Mouse (Mus musculus) left cerebral cortex, adult 18-20 months (tissue): ENCODE measurements around the gene Lbh. TPM values are rescaled to one million over a fixed set of nuclear protein-coding genes. Genes with fewer than 3 reads are reported as not detected.

Experiments
- DNase-seq, 2 experiments: peaks; one replicate each; pipeline ENCODE4 v3.0.0; 2021 to 2022; ENCODE audit warnings: low spot score in 2 of 2, mixed read lengths in 1 of 2
- total RNA-seq, 2 experiments: library from RNA; stranded (reverse); gene quantifications; 2 replicates each; pipeline ENCODE4 v1.2.3; 2021

Lbh gene
- total RNA-seq, 2 experiments from 2014 or later, result 37.2 to 38.9 TPM

DNA sequence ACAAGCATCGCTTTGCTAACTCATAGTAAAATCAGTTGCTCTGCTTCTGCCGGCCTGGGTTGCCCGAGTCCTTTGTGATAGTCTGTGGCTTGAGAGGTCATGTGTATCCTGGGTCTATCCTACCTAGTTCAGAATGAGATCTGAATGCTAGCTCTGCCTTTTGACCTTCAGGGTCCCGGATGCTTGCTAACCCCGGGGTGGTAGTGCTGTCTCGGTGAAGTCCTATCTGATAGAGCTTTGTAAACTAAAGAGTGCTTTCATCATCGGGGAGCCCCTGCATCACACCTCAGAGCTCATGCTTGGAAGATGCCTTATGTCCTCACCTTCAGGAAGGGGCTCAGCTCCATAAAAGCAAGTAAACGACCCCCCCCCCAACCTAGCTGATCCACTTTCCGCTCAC is 19.1 kb downstream of the Lbh start:
- DNase-seq, result no peak

- no peak for DNase-seq
These were observed 20.1 kb downstream of the Lbh start for GRCm38 (mm10) chr17:72938026-72938795.

DNA sequence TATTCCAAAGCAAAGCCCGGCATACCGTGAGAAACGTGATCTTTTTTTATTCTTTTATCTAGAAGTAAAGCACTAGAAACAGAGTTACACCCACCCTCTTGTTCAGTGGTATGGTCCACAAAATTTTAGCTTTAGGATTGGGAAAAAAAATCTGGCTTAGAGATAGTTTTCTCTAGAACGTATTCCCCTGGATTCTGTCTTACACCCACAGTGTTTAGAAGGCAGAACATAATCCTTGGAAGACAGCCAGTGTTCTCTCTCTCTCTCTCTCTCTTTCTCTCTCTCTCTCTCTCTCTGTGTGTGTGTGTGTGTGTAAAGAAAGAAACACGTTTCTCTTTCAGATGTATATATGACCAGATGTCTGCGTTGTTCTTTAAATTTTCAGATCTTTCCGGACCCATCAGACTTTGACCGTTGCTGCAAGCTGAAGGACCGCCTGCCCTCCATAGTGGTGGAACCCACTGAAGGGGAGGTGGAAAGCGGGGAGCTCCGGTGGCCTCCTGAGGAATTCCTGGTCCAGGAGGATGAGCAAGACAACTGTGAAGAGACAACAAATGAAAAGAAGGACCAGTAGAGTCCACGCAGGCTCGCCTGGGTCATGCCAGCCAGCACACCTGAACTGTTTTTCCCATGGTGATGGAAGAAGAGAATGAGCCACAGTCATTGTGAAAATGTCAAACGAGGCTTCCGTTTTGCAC is 20.9 kb downstream of the Lbh start:
- no peak for DNase-seq

- DNase-seq, result no peak
These were observed 21.4 kb downstream of the Lbh start for GRCm38 (mm10) chr17:72939569-72939899.

DNA sequence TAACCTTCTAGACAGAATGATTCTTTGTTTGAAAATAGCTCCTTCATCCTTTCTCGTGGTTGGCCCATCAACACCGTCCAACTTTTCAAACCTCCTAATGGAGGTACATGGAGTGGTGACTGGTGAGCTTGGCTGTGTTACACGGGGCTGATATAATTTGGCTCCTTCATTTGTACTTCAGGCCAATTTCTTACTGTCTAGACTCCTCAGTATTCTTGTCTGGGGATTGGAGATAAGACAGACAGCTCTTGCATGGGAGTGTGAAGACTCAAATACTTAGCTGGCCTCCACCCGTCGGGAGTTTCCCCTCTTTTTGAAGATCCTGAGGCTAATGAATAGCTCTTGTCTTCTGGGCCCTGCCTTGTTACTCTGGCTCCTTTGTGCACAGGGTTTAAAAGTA is 26.3 kb downstream of the Lbh start:
- no peak for DNase-seq

DNA sequence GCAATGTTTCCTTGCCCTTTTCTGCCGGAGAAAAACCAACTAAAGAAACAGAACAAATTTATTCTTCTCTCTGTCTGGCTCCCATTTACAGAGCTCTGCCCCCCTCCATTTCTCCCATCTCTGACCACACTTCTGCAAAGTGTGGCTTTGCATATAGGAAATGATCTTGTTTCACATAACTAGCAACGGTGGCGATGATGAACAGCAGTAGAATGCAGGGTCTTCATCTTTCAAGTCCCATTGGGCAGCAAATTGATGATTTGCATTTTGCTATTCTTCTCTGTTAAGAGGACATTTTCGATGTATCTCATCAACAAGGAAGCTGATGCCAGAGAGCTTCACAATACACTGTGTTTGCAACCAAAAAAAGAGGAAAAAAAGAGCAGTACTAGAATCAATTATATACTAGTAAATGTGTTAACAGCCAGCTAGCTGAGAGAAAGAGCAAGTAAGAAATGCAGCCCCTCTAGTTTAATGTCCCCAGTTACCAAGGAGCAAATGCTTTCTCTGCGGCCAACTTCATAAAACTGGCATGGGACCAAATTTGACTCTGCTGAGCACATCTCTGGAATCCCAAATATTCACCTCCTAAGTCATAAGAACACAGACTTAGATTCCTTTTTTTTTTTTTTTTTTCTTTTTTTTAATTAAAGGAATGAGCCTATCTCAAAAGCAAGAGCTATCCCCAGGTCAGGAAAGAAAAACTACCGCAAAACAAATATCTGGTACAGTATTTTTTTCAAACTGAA is 29.2 kb downstream of the Lbh start:
- DNase-seq, result no peak

GRCm38 (mm10) chr17:72948119-72948518 is 30.0 kb downstream of the Lbh start:
- no peak for DNase-seq

DNA sequence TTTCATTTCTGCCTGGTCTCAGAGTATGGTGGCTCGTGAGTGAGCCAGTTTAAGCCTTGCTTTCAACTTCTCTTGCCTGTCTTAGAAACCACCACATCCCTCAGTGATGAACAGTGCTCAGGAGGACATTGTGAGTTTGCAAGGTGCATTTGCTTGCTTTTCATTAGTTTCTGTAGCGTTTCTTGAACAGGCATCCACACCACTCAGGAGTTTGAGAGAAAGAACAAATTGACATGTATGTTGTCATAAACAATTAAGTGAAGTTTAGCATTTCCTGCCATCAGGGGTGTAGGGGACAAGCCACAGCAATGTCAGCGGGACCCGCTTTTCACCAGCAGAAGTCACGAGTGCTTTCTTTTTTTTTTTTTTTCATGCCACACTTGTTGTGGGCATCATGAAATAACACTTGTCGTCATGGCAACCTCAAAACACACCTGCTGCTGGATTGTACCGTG is 31.2 kb downstream of the Lbh start:
- no peak for DNase-seq

DNA sequence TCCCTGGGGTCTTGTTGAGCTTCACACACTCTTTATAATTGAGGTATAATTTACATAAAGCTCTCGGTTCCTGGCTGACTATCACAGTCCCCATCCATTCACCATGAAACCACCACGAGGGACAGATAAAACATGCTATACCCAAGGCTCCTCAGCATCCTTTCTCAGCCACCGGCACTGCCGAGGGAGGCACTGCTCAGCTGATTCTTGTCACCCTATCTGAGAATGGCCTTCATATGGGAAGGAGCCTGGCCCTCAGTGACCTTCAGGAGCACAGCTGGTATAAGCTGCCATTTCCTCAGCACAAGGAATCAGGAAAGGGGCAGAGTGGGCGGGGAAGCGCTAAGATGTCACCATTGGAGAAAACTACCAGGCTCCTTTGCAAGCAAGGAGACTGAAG is 33.2 kb downstream of the Lbh start:
- no peak for DNase-seq

DNA sequence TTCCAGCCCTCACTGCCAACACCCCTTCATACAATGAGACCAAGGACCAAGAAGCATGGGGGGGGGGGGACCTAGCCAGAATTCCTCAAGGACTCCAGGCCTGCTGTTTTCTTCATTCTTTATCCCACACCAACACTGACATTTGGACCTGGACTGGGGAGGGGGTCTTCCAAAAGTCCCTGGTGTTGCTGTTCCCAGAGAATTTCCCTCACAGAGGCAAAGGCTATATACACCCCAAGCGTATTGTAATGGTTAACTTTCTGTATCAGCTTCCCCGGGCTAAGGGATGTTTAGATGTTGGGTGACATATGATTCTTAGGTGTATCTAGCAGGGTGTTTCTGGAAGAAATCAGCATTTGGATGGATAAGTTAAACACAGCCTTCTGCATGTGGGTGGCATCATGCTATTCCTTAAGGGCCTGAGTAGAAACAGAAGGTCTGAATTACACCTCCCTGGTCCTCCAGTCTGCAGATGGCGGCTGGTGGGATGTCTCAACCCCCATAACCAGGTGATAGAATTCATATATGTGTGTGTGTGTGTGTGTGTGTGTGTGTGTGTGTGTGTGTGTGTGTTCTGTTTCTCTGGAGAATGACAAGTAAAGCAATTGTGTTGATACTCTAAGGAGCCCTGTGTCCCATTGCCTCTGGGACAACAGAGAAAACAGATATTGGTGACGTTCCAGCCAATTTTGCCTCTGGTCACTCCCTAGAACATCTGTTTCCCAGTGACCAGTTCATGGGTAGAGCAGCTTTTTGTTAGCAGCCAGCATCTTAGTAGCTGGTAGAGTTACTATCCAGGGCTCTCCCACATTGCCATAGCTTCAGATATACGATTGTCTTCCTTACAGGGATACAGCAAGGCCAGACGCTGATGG is 35.9 kb downstream of the Lbh start:
- DNase-seq, result no peak

DNA sequence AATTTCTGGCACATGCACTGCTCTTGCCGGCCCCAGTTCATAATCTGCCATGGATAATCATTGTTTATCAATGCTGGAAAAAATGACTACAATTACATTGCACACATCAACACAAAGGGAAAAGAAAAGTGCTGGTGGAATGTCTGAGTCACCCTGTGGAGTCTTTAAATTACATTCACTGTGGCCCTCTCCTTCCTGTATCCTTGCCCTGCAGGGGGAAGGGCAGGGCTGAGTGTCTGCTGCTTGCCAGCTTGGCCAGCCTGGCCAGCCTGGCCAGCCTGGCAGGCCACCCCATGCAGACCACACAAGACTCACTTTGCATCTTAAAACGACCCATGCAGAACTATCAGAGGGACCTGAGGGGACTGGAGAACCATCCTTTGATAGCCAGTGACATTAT is 37.4 kb downstream of the Lbh start:
- DNase-seq, result no peak

- DNase-seq, result no peak
These were observed 38.9 kb downstream of the Lbh start for GRCm38 (mm10) chr17:72957016-72957415.

DNA sequence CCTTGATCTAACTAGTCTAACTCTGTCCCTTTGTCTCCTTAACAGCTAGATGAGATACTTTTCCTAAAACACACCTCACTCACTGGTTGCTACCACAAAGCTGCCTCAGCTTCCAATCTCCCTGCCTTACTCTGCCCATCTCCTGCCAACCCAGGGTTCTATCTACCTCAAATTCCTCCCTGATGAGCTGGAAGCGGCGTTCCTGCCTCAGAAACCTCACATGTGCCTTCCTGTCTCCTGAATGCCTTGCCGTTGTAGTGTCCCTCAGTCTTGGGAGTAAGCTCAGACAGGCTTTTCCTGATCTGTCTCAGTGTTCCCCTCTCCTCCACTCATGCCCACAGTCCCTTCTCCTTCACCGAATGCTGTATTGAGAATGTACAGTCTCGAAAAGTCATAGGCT is 40.8 kb downstream of the Lbh start:
- DNase-seq, result no peak

- DNase-seq, result no peak
These were observed 41.5 kb downstream of the Lbh start for GRCm38 (mm10) chr17:72959497-72960039.

DNA sequence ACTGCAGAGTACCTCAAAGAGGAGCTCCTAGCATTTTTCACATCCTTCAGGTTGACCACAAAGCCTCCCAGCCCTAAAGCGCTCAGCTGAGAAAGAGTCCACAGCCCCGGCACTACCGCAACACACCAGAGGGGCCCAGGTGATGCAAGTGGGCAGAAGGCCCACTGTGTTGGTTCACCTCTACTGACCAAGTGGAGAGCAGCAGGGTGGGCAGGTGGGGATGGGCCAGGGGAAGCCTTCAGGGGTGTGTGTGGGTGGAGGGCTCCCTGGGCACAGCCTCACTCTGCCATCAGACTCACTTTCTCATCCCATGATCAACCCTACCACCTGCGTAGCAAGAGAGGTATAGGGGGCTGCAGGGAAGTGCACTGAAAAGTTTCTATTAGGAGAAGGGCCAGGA is 42.1 kb downstream of the Lbh start:
- DNase-seq, result no peak

DNA sequence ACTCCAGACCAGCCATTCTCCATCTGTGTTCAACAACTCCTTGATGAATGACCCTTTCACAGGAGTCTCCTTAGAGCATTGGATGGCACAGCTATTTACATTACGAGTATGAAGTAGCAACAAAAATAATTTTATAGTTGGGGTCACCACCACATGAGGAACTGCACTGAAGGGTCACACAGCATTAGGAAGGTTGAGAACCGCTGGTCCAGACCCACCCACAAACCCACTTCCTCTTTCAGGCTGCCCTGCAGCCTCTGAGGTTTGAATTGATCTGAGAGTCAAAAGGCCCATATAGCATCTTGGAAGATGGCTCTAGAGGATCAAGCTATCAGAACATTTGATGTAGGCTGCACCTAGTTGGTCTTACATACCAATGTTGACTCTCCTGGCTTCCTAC is 42.8 kb downstream of the Lbh start:
- no peak for DNase-seq

- no peak for DNase-seq
These were observed 44.0 kb downstream of the Lbh start for GRCm38 (mm10) chr17:72961953-72962630.

- DNase-seq, result no peak
These were observed 47.6 kb downstream of the Lbh start for GRCm38 (mm10) chr17:72965687-72966086.

GRCm38 (mm10) chr17:72966091-72966531 is 48.0 kb downstream of the Lbh start:
- DNase-seq, result no peak

DNA sequence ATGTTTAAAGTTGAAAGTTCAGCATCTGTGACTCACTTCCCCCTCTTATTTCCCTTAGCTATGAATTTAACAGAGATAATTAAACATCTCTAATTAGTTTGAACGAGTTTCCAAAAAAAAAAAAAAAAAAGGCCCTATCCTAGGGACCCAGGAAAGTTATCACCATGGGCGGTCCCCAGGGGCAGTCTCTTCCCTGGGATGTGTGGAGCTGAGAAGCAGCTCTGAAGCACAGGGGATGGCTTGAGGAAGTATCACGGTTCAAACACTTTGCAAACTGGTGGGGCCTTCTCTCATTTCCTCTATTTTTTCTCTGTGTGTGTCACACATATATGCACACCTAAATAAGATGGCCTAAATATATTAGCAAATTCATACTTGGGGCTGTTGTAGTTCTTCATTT is 48.8 kb downstream of the Lbh start:
- no peak for DNase-seq
